27 mouse cellular contexts compared by ENCODE assay signal in genomic region chr8:105372473-105372872, GRCm38 (mm10). TPM values are rescaled to one million over a fixed set of nuclear protein-coding genes. Genes with fewer than 3 reads are reported as not detected.
DNase-seq lines count a peak whose midpoint lies in the region; ATAC-seq and TF ChIP-seq lines count a peak whose summit lies in the region.
"Had no signal": no experiment of that assay in that cellular context is flagged by ENCODE, and none has a peak within 500 bp of the region (broad histone marks: within the 10 kb centered on the region; RNA-seq: fewer than 3 reads in every experiment).

No protein-coding gene starts in this region.

- H3K4me1 ChIP-seq in cerebellum, adult 2 months (ENCODE audit: control insufficient read depth, insufficient read depth, low read length): peaks cover 19% of the 10 kb centered on the region
- H3K4me1 ChIP-seq in intestine, embryonic 15.5 days (replicated peaks): no peaks in the 10 kb centered on the region
- H3K4me1 ChIP-seq: midbrain, embryonic 15.5 days had no signal

- H3K9ac ChIP-seq in intestine, embryonic 15.5 days: no peak overlapping the region
- H3K9ac ChIP-seq: embryonic facial prominence, embryonic 12.5 days; liver, postnatal 0 days; midbrain, embryonic 15.5 days had no signal

- no peaks in the 10 kb centered on the region for H3K79me3 ChIP-seq in C2C12 (ENCODE audit: low read depth)

- peak; percentile 51 to 64 for DNase-seq in cerebellum, adult 2 months
- DNase-seq in cerebellum, adult 11 months: no peak
- peak; percentile 39 for DNase-seq in adrenal gland, postnatal 10 days
- peak; percentile 59 for DNase-seq in cerebellum, postnatal 14 days
- no peak for DNase-seq in layer of hippocampus, adult 2 months (ENCODE audit: low spot score in 2 of 2)
- DNase-seq in adipocyte (ENCODE audit: low spot score): no peak
- DNase-seq: heart, postnatal 10 days; kidney, adult 2 months; kidney, postnatal 10 days; left cerebral cortex, postnatal 4 days; liver, postnatal 0 days; retina, postnatal 1 day; thymus, postnatal 25 days had no signal

- H3K9me3 ChIP-seq in intestine, embryonic 15.5 days: no peaks in the 10 kb centered on the region
- H3K9me3 ChIP-seq: embryonic facial prominence, embryonic 12.5 days; midbrain, embryonic 15.5 days had no signal

- no peak for ATAC-seq in intestine, embryonic 15.5 days
- ATAC-seq: forebrain, embryonic 16.5 days; liver, postnatal 0 days; midbrain, embryonic 15.5 days had no signal

- no peak overlapping the region for H3K4me3 ChIP-seq in cerebellum, adult 2 months (replicated peaks; ENCODE audit: insufficient read depth, low read depth, low read length)
- no peak overlapping the region for H3K4me3 ChIP-seq in C2C12 (ENCODE audit: insufficient read depth, poor library complexity, severe bottlenecking)
- H3K4me3 ChIP-seq in intestine, embryonic 15.5 days (replicated peaks): no peak overlapping the region
- H3K4me3 ChIP-seq in layer of hippocampus, adult 2 months: no peak overlapping the region
- H3K4me3 ChIP-seq: embryonic facial prominence, embryonic 12.5 days; megakaryocyte, embryonic 14.5 days; midbrain, embryonic 15.5 days had no signal

- no peaks in the 10 kb centered on the region for H3K27me3 ChIP-seq in cerebellum, adult 2 months (ENCODE audit: control insufficient read depth, insufficient read depth, low read length)
- H3K27me3 ChIP-seq in C2C12 (ENCODE audit: control insufficient read depth, insufficient read depth, insufficient read length): no peaks in the 10 kb centered on the region
- H3K27me3 ChIP-seq in intestine, embryonic 15.5 days (replicated peaks): peaks cover 2% of the 10 kb centered on the region; the same call in 1 of the 2 replicates
- H3K27me3 ChIP-seq: embryonic facial prominence, embryonic 12.5 days; midbrain, embryonic 15.5 days had no signal

- no peak overlapping the region for H3K27ac ChIP-seq in cerebellum, adult 2 months (ENCODE audit: insufficient read depth, low read length)
- no peak overlapping the region for H3K27ac ChIP-seq in intestine, embryonic 15.5 days
- no peak overlapping the region for H3K27ac ChIP-seq in layer of hippocampus, adult 2 months
- H3K27ac ChIP-seq: embryonic facial prominence, embryonic 12.5 days; midbrain, embryonic 15.5 days had no signal

- H3K79me2 ChIP-seq in C2C12 (ENCODE audit: control insufficient read depth, insufficient read depth): no peaks in the 10 kb centered on the region

- no peak for TF ChIP-seq POLR2A in cerebellum, adult 2 months (IDR thresholded peaks at IDR 0.05; ENCODE audit: borderline replicate concordance, insufficient read depth, low read length)

- TF ChIP-seq CTCF in cerebellum, adult 2 months (IDR thresholded peaks at IDR 0.05; ENCODE audit: borderline replicate concordance, insufficient read depth, low read depth, low read length): no peak
- no peak for TF ChIP-seq CTCF in C2C12 (IDR thresholded peaks at IDR 0.05; ENCODE audit: control insufficient read depth, insufficient read depth, insufficient read length)
- TF ChIP-seq CTCF in layer of hippocampus, adult 2 months (conservative IDR thresholded peaks at IDR 0.05): no peak

- H3ac ChIP-seq in C2C12 (ENCODE audit: control insufficient read depth, insufficient read length, low read depth): peak overlapping the region; percentile 47

- H3K4me2 ChIP-seq in intestine, embryonic 15.5 days (replicated peaks): no peak overlapping the region
- H3K4me2 ChIP-seq: embryonic facial prominence, embryonic 12.5 days; heart, embryonic 11.5 days; midbrain, embryonic 15.5 days had no signal

- WGBS in cerebellum, adult 2 months: 43% methylated on average over 9 of the region's 9 CpGs
- WGBS in intestine, embryonic 15.5 days: 83% methylated on average over 9 of the region's 9 CpGs

- peaks cover 42% of the 10 kb centered on the region for H3K36me3 ChIP-seq in C2C12 (ENCODE audit: control insufficient read depth, insufficient read depth)
- H3K36me3 ChIP-seq in intestine, embryonic 15.5 days: no peaks in the 10 kb centered on the region

TF ChIP-seq in C2C12, 6 proteins besides CTCF, POLR2A, EP300 and RAD21:
- TF ChIP-seq MAX (IDR thresholded peaks at IDR 0.05): peak; percentile 46
- TF ChIP-seq CEBPB (IDR thresholded peaks at IDR 0.05; ENCODE audit: low read depth): no peak
TF ChIP-seq in C2C12: peak in this region for 1.

RNA-seq across cellular contexts. Expression of gene Plekhg4, which starts 0.6 kb away (rescaled TPM):
- polyA plus RNA-seq in cerebellum, adult 2 months (2012; rRNA removed): 11.0 and 13.5 TPM in 2 replicates
- polyA plus RNA-seq in C2C12 (2012; fragmentation: generic; extraction: Trizol): 2.0 TPM
- under 1 TPM; 0.36 to 0.51 TPM for total RNA-seq in adrenal gland, postnatal 10 days (2021)
- polyA plus RNA-seq in intestine, embryonic 15.5 days (2015; fragmentation: Nextera tagmentation; extraction: Ambion mirVana): 0.10 and 0.27 TPM in 2 replicates
- 1 to 10 TPM; 1.7 to 2.2 TPM for total RNA-seq in layer of hippocampus, adult 2 months (2021)
- total RNA-seq: neutrophil, adult 5-6 weeks had no signal
- polyA plus RNA-seq: liver, postnatal 0 days had no signal

RNA-seq across cellular contexts. Expression of gene Slc9a5, which starts 23.8 kb away (rescaled TPM):
- polyA plus RNA-seq in cerebellum, adult 2 months (2012; rRNA removed): 51.7 and 62.0 TPM in 2 replicates
- 6.6 TPM for polyA plus RNA-seq in C2C12 (2012; fragmentation: generic; extraction: Trizol)
- total RNA-seq in adrenal gland, postnatal 10 days (2021): 1 to 10 TPM; 1.5 to 2.6 TPM
- 1.4 and 1.7 TPM in 2 replicates for polyA plus RNA-seq in intestine, embryonic 15.5 days (2015; fragmentation: Nextera tagmentation; extraction: Ambion mirVana)
- total RNA-seq in layer of hippocampus, adult 2 months (2021): 10 to 100 TPM; 13.3 to 14.9 TPM

RNA-seq across cellular contexts. Expression of gene Fhod1, which starts 24.7 kb away (rescaled TPM):
- polyA plus RNA-seq in cerebellum, adult 2 months (2012; rRNA removed): 4.0 and 4.2 TPM in 2 replicates
- polyA plus RNA-seq in C2C12 (2012; fragmentation: generic; extraction: Trizol): 30.7 TPM
- total RNA-seq in adrenal gland, postnatal 10 days (2021): 10 to 100 TPM; 11.9 to 16.5 TPM
- 1.3 and 1.9 TPM in 2 replicates for polyA plus RNA-seq in intestine, embryonic 15.5 days (2015; fragmentation: Nextera tagmentation; extraction: Ambion mirVana)
- 1 to 10 TPM; 2.0 to 2.1 TPM for total RNA-seq in layer of hippocampus, adult 2 months (2021)

RNA-seq across cellular contexts. Expression of gene Kctd19, which starts 40.8 kb away (rescaled TPM):
- polyA plus RNA-seq in cerebellum, adult 2 months (2012; rRNA removed): 0.05 TPM in 1 of 2 replicates, not detected in the other
- polyA plus RNA-seq in C2C12 (2012; fragmentation: generic; extraction: Trizol): 0.01 TPM
- total RNA-seq in adrenal gland, postnatal 10 days (2021): under 1 TPM; 0.15 to 0.33 TPM
- polyA plus RNA-seq in intestine, embryonic 15.5 days (2015; fragmentation: Nextera tagmentation; extraction: Ambion mirVana): 0.05 TPM in 1 of 2 replicates, not detected in the other
- total RNA-seq in layer of hippocampus, adult 2 months (2021): not detected
- total RNA-seq: gastrocnemius, postnatal 4 days; layer of hippocampus, adult 18-20 months; left cerebral cortex, adult 18-20 months; left cerebral cortex, postnatal 4 days; liver, adult 2 months; neutrophil, adult 5-6 weeks had no signal
- polyA plus RNA-seq: cortical plate, adult 2 months; embryonic facial prominence, embryonic 12.5 days; forebrain, embryonic 16.5 days; heart, embryonic 11.5 days; hindbrain, embryonic 11.5 days; liver, adult 2 months; liver, postnatal 0 days; midbrain, embryonic 15.5 days had no signal

RNA-seq across cellular contexts. Expression of gene Lrrc36, which starts 40.9 kb away (rescaled TPM):
- polyA plus RNA-seq in cerebellum, adult 2 months (2012; rRNA removed): 0.65 and 1.2 TPM in 2 replicates
- polyA plus RNA-seq in C2C12 (2012; fragmentation: generic; extraction: Trizol): not detected
- 1 to 10 TPM; 3.3 to 3.8 TPM for total RNA-seq in adrenal gland, postnatal 10 days (2021)
- polyA plus RNA-seq in intestine, embryonic 15.5 days (2015; fragmentation: Nextera tagmentation; extraction: Ambion mirVana): 0.24 and 0.26 TPM in 2 replicates
- total RNA-seq in layer of hippocampus, adult 2 months (2021): under 1 TPM; 0.42 to 0.84 TPM
- total RNA-seq: liver, adult 2 months; neutrophil, adult 5-6 weeks had no signal
- polyA plus RNA-seq: heart, embryonic 11.5 days; liver, adult 2 months had no signal

Comparison
In these comparisons a context has a peak if more than half of its experiments do, and no peak if none do; other contexts are left out.
1. DNase-seq: peak in cerebellum, adult 2 months (2 of 2), adrenal gland, postnatal 10 days (single experiment) and cerebellum, postnatal 14 days (2 of 2); none in cerebellum, adult 11 months (single experiment), layer of hippocampus, adult 2 months (0 of 2) and adipocyte (single experiment).